Mouse (Mus musculus) liver, embryonic 14.5 days (tissue): ENCODE data around the gene Pde4d.

Experiments
- CTCF ChIP-seq: IDR thresholded peaks from 2 replicates; pipeline ENCODE4 v1.5.1; 2016; ENCODE audit warnings: antibody characterized with exemption, low read depth, control low read depth
- EP300 ChIP-seq: IDR thresholded peaks from 2 replicates; pipeline ENCODE4 v1.6.1; 2016; ENCODE audit warnings: antibody characterized with exemption, low read depth

DNA sequence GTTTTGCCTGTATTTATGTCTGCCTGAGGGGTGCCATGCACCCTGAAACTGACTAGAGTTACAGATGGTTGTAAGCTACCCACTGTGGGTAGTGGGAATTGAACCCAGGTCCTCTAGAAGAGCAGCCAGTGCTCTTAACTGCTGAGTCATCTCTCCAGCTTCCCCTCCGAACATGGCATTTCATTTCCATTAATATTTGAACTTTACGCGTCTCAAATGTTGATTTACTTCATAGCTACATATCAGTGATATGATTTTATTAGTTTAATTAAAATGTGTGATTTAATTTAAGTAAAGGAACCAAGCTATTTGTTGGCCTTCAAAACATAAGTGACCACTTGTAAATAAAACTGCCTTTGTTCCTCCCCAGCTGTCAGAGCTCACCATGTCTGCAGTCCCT is 1239.4 kb downstream of the Pde4d start:
- TF ChIP-seq CTCF (no peak; the same call in 1 of the 2 replicates), EP300 (no peak)
